Mouse (Mus musculus) fibroblast of lung, adult 2 months (primary cell): ENCODE data around the gene Xpo1.
"Not testable (repeated sequence)": the region's sequence is repeated elsewhere in the genome, so short reads cannot be mapped to it uniquely, and the experiment has no call there.

Experiments used
- DNase-seq: peaks from one replicate; pipeline ENCODE4 v3.0.0-alpha.2; 2011; ENCODE audit warnings: low read depth

The Xpo1 gene

DNA sequence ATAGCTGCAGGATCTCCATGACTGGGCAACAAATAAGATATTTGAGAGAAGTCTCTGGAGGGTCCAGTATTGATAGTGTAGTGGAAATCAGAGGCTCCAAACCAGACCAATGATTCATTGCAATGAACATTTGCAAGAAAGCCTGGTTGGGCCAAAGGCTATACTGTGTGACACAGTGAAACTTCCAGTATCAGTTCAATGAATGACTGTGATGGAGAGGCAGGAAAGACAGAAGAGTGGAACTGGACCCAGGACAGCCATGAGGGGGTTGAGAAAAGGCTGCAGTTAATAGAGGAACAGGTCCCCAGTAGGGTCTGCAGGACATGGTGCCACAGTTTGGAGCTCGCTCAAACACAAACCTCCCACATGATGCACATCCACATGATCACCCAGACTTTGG lies 44.1 kb downstream of the Xpo1 start:
- DNase-seq, result no peak

DNA sequence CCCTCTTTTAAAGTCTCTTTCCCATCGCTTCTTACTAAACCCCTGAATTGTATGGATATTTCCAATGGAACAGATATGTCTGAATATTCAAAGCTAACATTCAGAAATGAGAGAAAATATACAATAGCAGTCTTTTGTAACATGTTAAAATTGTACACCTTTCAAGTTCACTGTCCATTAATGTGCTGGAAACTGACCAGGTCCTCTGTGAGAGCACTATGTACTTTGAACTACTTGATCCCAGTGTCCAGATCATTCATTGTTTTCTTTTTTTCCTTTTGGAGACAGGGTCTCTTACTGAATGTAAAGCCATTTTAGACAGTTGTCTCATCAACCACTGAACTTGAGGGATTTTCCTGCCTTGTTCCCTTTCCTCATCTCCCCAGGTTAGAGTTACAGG lies 47.3 kb downstream of the Xpo1 start:
- no peak for DNase-seq

DNA sequence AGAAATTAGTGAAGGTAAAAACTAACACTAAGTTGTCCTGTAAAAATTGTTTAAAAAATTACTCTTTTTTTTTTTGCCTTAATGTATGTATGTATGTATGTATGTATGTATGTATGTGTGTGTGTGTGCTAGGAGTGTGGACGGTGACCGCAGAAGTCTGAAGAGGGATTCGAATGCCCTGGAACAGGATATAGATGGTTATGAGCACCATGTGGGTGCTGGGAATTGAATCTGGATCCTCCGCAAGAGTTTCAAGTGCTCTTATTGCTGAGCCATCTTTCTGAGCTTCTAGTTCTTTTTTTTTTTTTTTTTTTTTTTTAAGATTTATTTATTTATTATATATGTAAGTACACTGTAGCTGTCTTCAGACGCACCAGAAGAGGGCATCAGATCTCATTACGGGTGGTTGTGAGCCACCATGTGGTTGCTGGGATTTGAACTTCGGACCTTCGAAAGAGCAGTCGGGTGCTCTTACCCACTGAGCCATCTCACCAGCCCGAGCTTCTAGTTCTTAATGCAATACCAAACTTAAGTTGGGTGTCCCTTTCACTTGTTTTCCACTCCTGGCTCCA lies 49.3 kb downstream of the Xpo1 start:
- not testable (repeated sequence) for DNase-seq

DNA sequence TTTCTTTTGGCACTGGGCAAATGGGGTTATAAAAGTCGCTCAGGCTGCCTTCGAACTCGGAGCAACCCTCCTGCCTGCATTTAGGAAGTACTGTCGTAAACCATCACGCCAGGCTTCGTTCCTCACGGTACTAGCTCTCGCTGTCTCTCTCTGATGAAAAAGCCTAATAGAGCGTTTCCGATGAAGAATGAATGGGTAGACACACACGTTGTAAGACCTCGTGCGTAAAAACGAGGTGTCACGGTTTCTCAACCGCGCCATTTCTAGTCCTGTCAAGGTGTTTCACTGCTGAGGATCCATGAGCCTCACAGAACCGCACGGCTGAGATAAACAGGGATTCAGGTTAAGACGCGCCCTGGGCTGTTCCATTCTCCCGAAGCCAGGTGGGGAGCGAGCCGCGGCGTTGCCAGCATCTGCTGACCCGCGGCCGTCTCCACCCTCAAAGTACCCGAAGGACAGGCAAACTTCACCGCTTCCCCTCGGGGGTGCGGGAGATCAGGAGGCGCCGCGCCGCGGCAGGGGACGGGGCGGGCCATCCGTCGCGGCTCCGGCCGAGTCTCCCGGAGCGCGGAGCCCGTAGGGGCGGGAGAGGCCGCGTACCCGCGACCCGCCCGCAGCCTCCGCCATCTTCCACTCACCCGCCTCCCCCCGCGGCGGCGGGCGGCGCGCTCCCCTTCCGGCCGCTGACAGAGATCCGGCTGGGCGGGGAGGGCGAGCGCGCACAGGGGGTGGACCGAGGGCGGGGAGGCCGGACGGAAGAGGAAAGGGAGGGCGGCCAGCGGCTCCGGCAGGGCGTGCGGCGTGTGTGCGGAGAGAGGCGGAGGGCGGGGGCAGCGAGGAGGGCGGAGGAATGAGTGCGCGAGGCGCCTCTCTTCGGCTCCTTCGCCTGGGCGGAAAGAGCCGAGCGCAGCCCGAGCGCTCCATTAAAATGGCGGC lies 50.1 kb downstream of the Xpo1 start:
- peak; percentile 85 for DNase-seq

DNA sequence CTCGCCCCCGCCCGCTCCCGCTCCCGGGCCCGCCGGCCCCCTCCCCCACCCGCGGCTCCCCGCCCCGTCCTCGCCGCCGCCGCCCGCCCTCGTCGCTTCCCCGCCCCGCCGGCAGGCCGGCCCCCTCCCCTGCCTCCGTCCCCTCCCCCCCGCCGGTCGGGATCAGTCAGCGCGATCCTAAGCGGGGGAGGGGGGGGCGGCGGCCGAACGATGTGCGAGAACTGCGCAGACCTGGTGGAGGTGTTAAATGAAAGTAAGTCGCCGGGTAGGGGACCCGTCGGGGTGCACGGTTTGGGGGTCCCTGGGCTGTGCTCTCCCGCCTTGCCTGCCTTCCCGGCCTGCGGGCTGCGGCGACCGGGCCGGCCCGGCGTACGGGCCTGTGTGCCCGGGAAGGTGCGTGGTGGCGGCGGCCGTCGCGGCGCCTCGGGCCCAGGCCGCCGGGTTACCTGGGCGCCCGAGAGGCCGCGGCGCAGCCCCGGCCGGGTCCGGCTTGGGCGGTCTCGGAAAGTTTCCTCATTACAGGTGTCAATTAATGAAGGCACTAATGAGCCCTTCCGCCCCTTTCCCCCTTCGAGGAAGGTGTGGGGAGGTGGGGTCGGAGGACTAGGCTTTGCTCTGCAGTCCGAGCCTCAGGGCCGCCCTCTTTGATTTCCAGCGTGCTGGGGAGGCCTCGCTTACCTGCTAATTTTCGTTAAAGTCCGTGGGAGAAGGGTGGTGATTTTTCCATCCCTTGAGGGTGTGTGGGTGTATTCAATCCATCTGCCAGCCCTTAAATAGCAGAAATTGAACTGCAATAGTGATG lies 51.1 kb downstream of the Xpo1 start, which contains the start of gene Usp34:
TSS of gene Usp34 (plus strand) at position 132 of the 802 bp plus-strand sequence.
- no peak for DNase-seq

DNA sequence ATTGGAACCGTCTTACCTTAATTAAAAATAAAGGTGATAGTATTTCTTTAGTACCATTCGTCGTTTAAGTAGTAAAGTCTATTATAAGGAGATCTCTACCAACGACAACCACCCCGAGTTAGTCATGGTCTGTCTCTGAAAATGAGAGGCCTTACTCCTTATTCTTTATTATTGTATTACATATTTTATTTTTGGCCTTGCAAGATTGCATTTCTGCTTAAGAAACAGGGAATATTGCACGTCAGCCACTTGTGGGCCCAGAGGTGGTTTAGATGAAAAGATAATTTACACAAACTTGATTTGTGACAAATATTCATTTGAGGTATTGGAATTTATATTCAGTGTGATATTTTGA lies 51.7 kb downstream of the Xpo1 start:
- DNase-seq, result no peak

DNA sequence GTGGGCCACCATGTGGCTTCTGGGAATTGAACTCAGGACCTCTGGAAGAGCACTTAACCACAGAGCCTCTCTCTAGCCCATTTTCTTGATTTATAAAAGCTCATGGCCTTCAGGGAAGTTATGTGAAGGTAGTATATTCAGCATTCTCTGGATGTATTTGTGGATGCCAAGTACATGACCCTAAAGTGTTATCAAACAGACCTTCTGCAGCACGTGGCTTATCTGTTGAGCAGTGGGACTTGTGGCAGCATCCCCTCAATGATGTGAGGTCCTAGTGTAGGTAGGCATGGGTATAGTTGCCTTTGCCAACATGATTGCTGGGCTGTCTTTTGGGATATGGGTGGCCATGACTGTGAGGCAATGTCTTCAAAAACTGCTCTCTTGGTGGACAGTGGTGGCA lies 57.7 kb downstream of the Xpo1 start:
- no peak for DNase-seq

DNA sequence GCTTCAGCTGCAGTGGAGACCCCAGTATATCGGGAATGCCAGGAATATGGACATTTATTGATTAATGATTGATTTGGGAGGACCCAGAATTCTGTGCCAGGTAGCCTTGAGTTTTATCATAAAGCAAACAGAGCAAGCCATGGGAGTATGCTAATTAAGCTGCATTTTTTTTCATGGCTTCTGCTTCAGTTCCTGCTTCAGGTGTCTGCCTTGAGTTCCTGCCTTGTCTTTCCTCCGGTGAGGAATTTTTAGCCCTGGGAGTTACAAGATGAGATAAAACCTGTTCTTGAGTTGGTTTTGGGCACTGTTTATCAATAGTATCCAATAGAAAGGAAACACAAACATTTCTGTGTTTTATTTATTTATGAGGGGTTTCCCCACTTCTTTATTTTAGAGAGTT lies 73.6 kb downstream of the Xpo1 start:
- DNase-seq, result no peak

DNA sequence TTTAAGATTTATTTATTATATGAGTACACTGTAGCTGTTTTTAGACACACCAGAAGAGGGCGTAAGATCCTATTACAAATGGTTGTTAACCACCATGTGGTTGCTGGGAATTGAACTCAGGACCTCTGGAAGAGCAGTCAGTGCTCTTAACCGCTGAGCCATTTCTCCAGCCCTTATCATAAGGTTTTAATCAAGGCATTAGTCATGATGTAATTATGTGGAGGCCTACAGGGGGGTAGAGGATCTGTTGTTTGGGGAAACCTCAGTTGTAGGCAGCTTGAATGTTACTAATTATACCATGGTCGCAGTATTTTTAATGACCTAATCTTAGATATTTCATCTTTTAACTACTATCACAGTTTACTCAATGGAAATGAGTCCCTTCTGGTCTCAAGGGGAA lies 76.3 kb downstream of the Xpo1 start:
- DNase-seq, result no peak

DNA sequence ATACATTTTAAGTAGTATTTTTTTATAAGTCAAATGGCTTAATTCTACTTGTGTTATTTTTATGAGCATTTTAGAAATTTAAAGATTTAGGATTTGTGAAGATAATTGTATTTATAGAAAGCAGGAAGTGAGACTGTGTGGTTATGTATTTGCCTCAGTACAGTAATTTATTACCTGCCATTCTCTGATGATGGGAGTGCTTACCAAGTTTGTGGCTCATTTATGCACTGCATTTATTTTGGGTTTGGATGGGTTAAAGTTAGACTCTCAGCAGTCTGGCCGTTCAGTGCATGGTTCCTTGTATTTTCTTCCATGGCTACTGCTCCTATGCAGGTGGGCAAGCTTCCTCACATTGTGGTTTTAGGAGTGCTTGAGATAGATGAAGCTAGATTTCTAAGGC lies 79.3 kb downstream of the Xpo1 start:
- DNase-seq, result no peak
